Mouse (Mus musculus): Measurements from ENCODE around the gene Odf3b.

The Odf3b gene

DNA sequence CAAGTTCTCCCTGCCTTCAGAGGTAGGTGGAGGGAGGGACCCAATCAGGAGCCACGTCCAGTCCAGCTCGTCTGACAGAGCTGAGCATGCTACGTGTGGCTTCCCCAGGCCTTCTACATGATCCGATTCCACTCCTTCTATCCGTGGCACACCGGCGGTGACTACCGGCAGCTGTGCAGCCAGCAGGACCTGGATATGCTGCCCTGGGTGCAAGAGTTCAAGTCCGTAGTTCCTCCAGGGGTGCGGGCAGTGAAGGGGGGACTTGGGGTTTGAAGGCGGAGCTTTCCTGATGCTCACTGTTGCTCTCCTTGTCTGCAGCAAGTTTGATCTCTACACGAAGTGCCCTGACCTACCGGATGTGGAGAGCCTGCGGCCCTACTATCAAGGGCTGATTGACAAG lies 42.7 kb downstream of the Odf3b start:
- no peak for DNase-seq (ENCODE audit: low spot score in 2 of 2)

GRCm38 (mm10) chr15:89334774-89335537 lies 44.1 kb downstream of the Odf3b start:
- DNase-seq (ENCODE audit: low spot score in 2 of 2), result no peak

GRCm38 (mm10) chr15:89334271-89334670 lies 44.8 kb downstream of the Odf3b start, which contains the start of gene Miox:
Gene Miox, plus strand, starts transcription at chr15:89334398.
- no peak for DNase-seq (ENCODE audit: low spot score in 2 of 2)
